Mouse (Mus musculus) A20 (cell line): ENCODE data around the gene Zfp39.
"Not testable (repeated sequence)": the region's sequence is repeated elsewhere in the genome, so short reads cannot be mapped to it uniquely, and the experiment has no call there.

Experiments
- DNase-seq: peaks from one replicate; pipeline ENCODE4 v3.0.0-alpha.2; 2011; ENCODE audit warnings: low read depth, low spot score

Zfp39 gene

GRCm38 (mm10) chr11:58922420-58922819 lies 18.4 kb upstream of the Zfp39 start:
- DNase-seq = no peak

GRCm38 (mm10) chr11:58918759-58919158 lies 14.7 kb upstream of the Zfp39 start:
- DNase-seq = no peak

GRCm38 (mm10) chr11:58917745-58918366 lies 13.8 kb upstream of the Zfp39 start, which contains the start of gene Btnl10:
Btnl10 (plus strand) TSS chr11:58917908.
- no peak for DNase-seq

- DNase-seq = peak; percentile 76
Observed at GRCm38 (mm10) chr11:58916879-58917744, 13.1 kb upstream of the Zfp39 start.

GRCm38 (mm10) chr11:58914461-58915028 lies 10.5 kb upstream of the Zfp39 start:
- peak; percentile 53 for DNase-seq

- DNase-seq = no peak
Observed at GRCm38 (mm10) chr11:58913776-58914175, 9.8 kb upstream of the Zfp39 start.

GRCm38 (mm10) chr11:58904838-58905237 lies 813 bp upstream of the Zfp39 start:
- DNase-seq = peak; percentile 80

- DNase-seq = no peak
Observed at GRCm38 (mm10) chr11:58904410-58904718, 339 bp upstream of the Zfp39 start.

- DNase-seq = no peak
Observed at GRCm38 (mm10) chr11:58901080-58901479, 2.9 kb downstream of the Zfp39 start.

- DNase-seq = no peak
Observed at GRCm38 (mm10) chr11:58897485-58897884, 6.5 kb downstream of the Zfp39 start.

GRCm38 (mm10) chr11:58894456-58894855 lies 9.6 kb downstream of the Zfp39 start:
- no peak for DNase-seq

GRCm38 (mm10) chr11:58890511-58890910 lies 13.5 kb downstream of the Zfp39 start:
- no peak for DNase-seq

- no peak for DNase-seq
Observed at GRCm38 (mm10) chr11:58883756-58884155, 20.3 kb downstream of the Zfp39 start.

GRCm38 (mm10) chr11:58870961-58871360 lies 33.1 kb downstream of the Zfp39 start:
- no peak for DNase-seq

- DNase-seq = no peak
Observed at GRCm38 (mm10) chr11:58867954-58868330, 36.1 kb downstream of the Zfp39 start.

GRCm38 (mm10) chr11:58867039-58867953 lies 36.7 kb downstream of the Zfp39 start, which contains the start of gene 2810021J22Rik:
2810021J22Rik (plus strand) TSS chr11:58867216.
- peak; percentile 92 for DNase-seq

GRCm38 (mm10) chr11:58860744-58861143 lies 43.3 kb downstream of the Zfp39 start:
- no peak for DNase-seq

- DNase-seq = no peak
Observed at GRCm38 (mm10) chr11:58849731-58850130, 54.3 kb downstream of the Zfp39 start.

GRCm38 (mm10) chr11:58847636-58848035 lies 56.4 kb downstream of the Zfp39 start:
- no peak for DNase-seq

- peak; percentile 98 for DNase-seq
Observed at GRCm38 (mm10) chr11:58846919-58847461, 57.0 kb downstream of the Zfp39 start, which contains the start of gene Gm12258. Gm12258 (plus strand) TSS chr11:58847158.

- not testable (repeated sequence) for DNase-seq
Observed at GRCm38 (mm10) chr11:58838951-58839350, 65.1 kb downstream of the Zfp39 start, which contains the start of gene Olfr311. Olfr311 (plus strand) TSS chr11:58839251.
